Mouse (Mus musculus) spleen, adult 2 months (tissue): ENCODE results near the gene Nek11.

Experiments
- CTCF ChIP-seq: fragments of 200-500 bp; IDR thresholded peaks from 2 replicates; pipeline ENCODE4 v1.5.1; 2011; ENCODE audit warnings: mild to moderate bottlenecking, inconsistent platforms; ENCODE audit not compliant: insufficient read depth, insufficient read length, insufficient replicate concordance; ENCODE audit errors: extremely low read depth
- POLR2A ChIP-seq: fragments of 200-500 bp; IDR thresholded peaks from 2 replicates; pipeline ENCODE4 v1.6.1; 2011; ENCODE audit warnings: low read depth, low read length, inconsistent platforms

GRCm38 (mm10) chr9:105342565-105342964, 52.8 kb downstream of the Nek11 start:
- TF ChIP-seq CTCF (no peak), POLR2A (no peak)
